Mouse (Mus musculus): ENCODE data around the gene Irf2. TPM values are rescaled to one million over a fixed set of nuclear protein-coding genes. Genes with fewer than 3 reads are reported as not detected.

Gene Irf2
- total RNA-seq, 1 experiment from 2014 or later: 66.7 TPM

- DNase-seq: no peak
These were observed 61.7 kb downstream of the Irf2 start for GRCm38 (mm10) chr8:46801153-46801684.

GRCm38 (mm10) chr8:46802009-46802408, 62.5 kb downstream of the Irf2 start:
- no peak for DNase-seq

- no peak for DNase-seq
These were observed 65.2 kb downstream of the Irf2 start for GRCm38 (mm10) chr8:46804721-46805120.

- DNase-seq: peak; percentile 66
These were observed 71.6 kb downstream of the Irf2 start for GRCm38 (mm10) chr8:46811021-46811622.

- no peak for DNase-seq
These were observed 72.4 kb downstream of the Irf2 start for GRCm38 (mm10) chr8:46811944-46812343.

- DNase-seq: no peak
These were observed 73.4 kb downstream of the Irf2 start for GRCm38 (mm10) chr8:46812966-46813365.

GRCm38 (mm10) chr8:46818106-46818989, 78.8 kb downstream of the Irf2 start:
- DNase-seq: no peak

GRCm38 (mm10) chr8:46818990-46819288, 79.4 kb downstream of the Irf2 start:
- no peak for DNase-seq

- no peak for DNase-seq
These were observed 89.3 kb downstream of the Irf2 start for GRCm38 (mm10) chr8:46828734-46829413.

GRCm38 (mm10) chr8:46829414-46830111, 90.0 kb downstream of the Irf2 start:
- DNase-seq: no peak

GRCm38 (mm10) chr8:46830112-46830855, 90.8 kb downstream of the Irf2 start:
- no peak for DNase-seq

- DNase-seq: peak; percentile 45
These were observed 92.4 kb downstream of the Irf2 start for GRCm38 (mm10) chr8:46831916-46832315.

- DNase-seq: no peak
These were observed 92.9 kb downstream of the Irf2 start for GRCm38 (mm10) chr8:46832399-46832798.

GRCm38 (mm10) chr8:46833763-46834162, 94.2 kb downstream of the Irf2 start:
- DNase-seq: no peak

- DNase-seq: no peak
These were observed 94.9 kb downstream of the Irf2 start for GRCm38 (mm10) chr8:46834440-46834839.

GRCm38 (mm10) chr8:46836011-46836652, 96.6 kb downstream of the Irf2 start:
- no peak for DNase-seq

GRCm38 (mm10) chr8:46836949-46837348, 97.4 kb downstream of the Irf2 start:
- no peak for DNase-seq

GRCm38 (mm10) chr8:46838052-46838451, 98.5 kb downstream of the Irf2 start:
- no peak for DNase-seq

- no peak for DNase-seq
These were observed 100.9 kb downstream of the Irf2 start for GRCm38 (mm10) chr8:46840390-46840789.

GRCm38 (mm10) chr8:46840791-46841190, 101.3 kb downstream of the Irf2 start:
- DNase-seq: no peak

- peak; percentile 66 for DNase-seq
These were observed 103.2 kb downstream of the Irf2 start for GRCm38 (mm10) chr8:46842676-46843181.
